Mouse (Mus musculus): ENCODE data around the gene Tmem208. TPM values are rescaled to one million over a fixed set of nuclear protein-coding genes. Genes with fewer than 3 reads are reported as not detected.

The Tmem208 gene
- total RNA-seq (2012; rRNA removed) (123 and 149 TPM in 2 replicates), polyA plus RNA-seq (2012; ENCODE audit: insufficient read depth in 1 of 2, insufficient read length in 2 of 2, low read depth in 1 of 2, low replicate concordance in 2 of 2, missing spikeins in 1 of 2) (10 to 100 TPM in 1 of 2 experiments, not detected in 1; 94.5 TPM)

GRCm38 (mm10) chr8:105326141-105326672, at the start of gene Tmem208, which contains the start of gene Lrrc29:
TSS of gene Tmem208 (plus strand) at chr8:105326354.
TSS of gene Lrrc29 (minus strand) at chr8:105326278.
- Histone ChIP-seq H3K36me3 (ENCODE audit: control insufficient read depth in 1 of 2, insufficient read depth in 2 of 2, low read length in 2 of 2) (peaks cover 10 to 34% of the 10 kb centered on the region in 2 experiments), H3K4me1 (ENCODE audit: control insufficient read depth in 1 of 2, insufficient read depth in 2 of 2, low read length in 2 of 2) (peaks cover 18 to 29% of the 10 kb centered on the region in 2 experiments), H3K4me3 (ENCODE audit: control insufficient read depth in 1 of 2, insufficient read depth in 1 of 2, low read depth in 2 of 2, low read length in 2 of 2) (peak within 1 kb of the TSS; percentile 81 to 88), H3K79me2 (ENCODE audit: control insufficient read depth, insufficient read depth, low read length, poor library complexity) (peaks cover 20% of the 10 kb centered on the region), H3K27me3 (ENCODE audit: control insufficient read depth in 1 of 2, insufficient read depth in 2 of 2, low read length in 2 of 2) (no peaks in the 10 kb centered on the region), H3K27ac (ENCODE audit: control insufficient read depth, low read depth, low read length) (peak within 1 kb of the TSS; percentile 90), H3K9ac (ENCODE audit: control insufficient read depth, low read depth, low read length, poor library complexity, severe bottlenecking) (peak within 1 kb of the TSS; percentile 84), H3K9me3 (replicated peaks; ENCODE audit: insufficient read depth, low read length) (no peaks in the 10 kb centered on the region)
- DNase-seq (ENCODE audit: low read depth, low spot score), result peak; percentile 98
- TF ChIP-seq POLR2AphosphoS5 (IDR thresholded peaks at IDR 0.05; ENCODE audit: borderline replicate concordance, low read depth, low read length) (0 out of 2 replicates have a peak, but pooled peaks have one; percentile 55), MYB (IDR thresholded peaks at IDR 0.05; ENCODE audit: low read depth, low read length) (no peak), USF2 (IDR thresholded peaks at IDR 0.05; ENCODE audit: borderline replicate concordance in 1 of 2, insufficient read depth in 1 of 2, low read depth in 1 of 2, low read length in 2 of 2) (no peak), MAX (IDR thresholded peaks at IDR 0.05; ENCODE audit: low read length) (peak; percentile 64; the same call in 1 of the 2 replicates), NELFE (IDR thresholded peaks at IDR 0.05; ENCODE audit: low read depth, low read length) (peak; percentile 96), ZNF384 (IDR thresholded peaks at IDR 0.05; ENCODE audit: low read depth, low read length) (no peak), BHLHE40 (IDR thresholded peaks at IDR 0.05; ENCODE audit: borderline replicate concordance, low read depth, low read length) (no peak), MAZ (IDR thresholded peaks at IDR 0.05; ENCODE audit: low read depth, low read length) (no peak; the same call in 1 of the 2 replicates), JUND (IDR thresholded peaks at IDR 0.05; ENCODE audit: low read depth, low read length) (no peak), CTCF (IDR thresholded peaks at IDR 0.05 in 2 of 3, conservative IDR thresholded peaks at IDR 0.05 in 1 of 3; ENCODE audit: control insufficient read depth in 1 of 3, insufficient read depth in 1 of 3, low read depth in 2 of 3, low read length in 3 of 3, poor library complexity in 1 of 3, severe bottlenecking in 1 of 3) (peak in 2 of 3 experiments; percentile 38; a peak in 4 of 6 replicates), MEF2A (IDR thresholded peaks at IDR 0.05; ENCODE audit: extremely low read depth, insufficient replicate concordance, low read depth, low read length, poor library complexity, severe bottlenecking) (no peak), ELF1 (IDR thresholded peaks at IDR 0.05; ENCODE audit: low read depth, low read length) (peak; percentile 96), CHD1 (IDR thresholded peaks at IDR 0.05; ENCODE audit: low read depth, low read length) (no peak), GATA1 (IDR thresholded peaks at IDR 0.05; ENCODE audit: low read depth, low read length) (no peak), CHD2 (IDR thresholded peaks at IDR 0.05; ENCODE audit: low read length) (no peak), USF1 (IDR thresholded peaks at IDR 0.05; ENCODE audit: low read depth, low read length) (no peak), TBP (IDR thresholded peaks at IDR 0.05; ENCODE audit: low read depth, low read length) (peak; percentile 94), E2F4 (IDR thresholded peaks at IDR 0.05; ENCODE audit: borderline replicate concordance, low read depth, low read length) (no peak), TAL1 (IDR thresholded peaks at IDR 0.05; ENCODE audit: low read length) (no peak), RAD21 (IDR thresholded peaks at IDR 0.05; ENCODE audit: low read depth, low read length) (no peak), SIN3A (IDR thresholded peaks at IDR 0.05; ENCODE audit: low read length) (peak; percentile 90), ZC3H11A (IDR thresholded peaks at IDR 0.05; ENCODE audit: low read depth, low read length) (no peak), MYC (IDR thresholded peaks at IDR 0.05; ENCODE audit: low read depth, low read length) (peak; percentile 71; the same call in 1 of the 2 replicates), KAT2A (conservative IDR thresholded peaks at IDR 0.05; ENCODE audit: low read depth, low read length) (peak; percentile 77; the same call in 1 of the 2 replicates), POLR2AphosphoS2 (IDR thresholded peaks at IDR 0.05; ENCODE audit: low read length) (peak; percentile 82; the same call in 1 of the 2 replicates), EP300 (IDR thresholded peaks at IDR 0.05; ENCODE audit: low read depth in 1 of 2, low read length in 2 of 2) (peak in 1 of 2 experiments; percentile 3; a peak in 1 of 4 replicates), ETS1 (IDR thresholded peaks at IDR 0.05; ENCODE audit: low read depth, low read length) (no peak; the same call in 1 of the 2 replicates), HCFC1 (IDR thresholded peaks at IDR 0.05; ENCODE audit: low read depth, low read length) (peak; percentile 96), POLR2A (IDR thresholded peaks at IDR 0.05; ENCODE audit: control insufficient read depth in 1 of 2, insufficient read depth in 1 of 2, low read depth in 1 of 2, low read length in 2 of 2, poor library complexity in 1 of 2) (peak; percentile 65 to 96; a peak in 3 of 4 replicates), UBTF (IDR thresholded peaks at IDR 0.05; ENCODE audit: borderline replicate concordance, insufficient read depth, low read depth, low read length) (no peak), SMC3 (IDR thresholded peaks at IDR 0.05; ENCODE audit: low read depth, low read length) (peak; percentile 20; the same call in 1 of the 2 replicates), MXI1 (IDR thresholded peaks at IDR 0.05; ENCODE audit: low read depth, low read length) (peak; percentile 88), MAFK (IDR thresholded peaks at IDR 0.05; ENCODE audit: borderline replicate concordance, low read depth, low read length) (no peak), ZKSCAN1 (IDR thresholded peaks at IDR 0.05; ENCODE audit: low read depth, low read length) (no peak), ZMIZ1 (IDR thresholded peaks at IDR 0.05; ENCODE audit: low read depth, low read length) (peak; percentile 77; the same call in 1 of the 2 replicates), NRF1 (IDR thresholded peaks at IDR 0.05; ENCODE audit: insufficient read depth, low read depth, low read length, poor library complexity, severe bottlenecking) (peak; percentile 33; the same call in 1 of the 2 replicates)
